Mouse (Mus musculus) hindbrain, embryonic 14.5 days (tissue): ENCODE measurements around the gene Fbl. TPM values are rescaled to one million over a fixed set of nuclear protein-coding genes. Genes with fewer than 3 reads are reported as not detected.

Experiments used
- polyA plus RNA-seq: library from polyadenylated mRNA; unstranded; fragments of >200 nt; fragmentation: Nextera tagmentation; extraction: Ambion mirVana; gene quantifications from 2 replicates; pipeline ENCODE4 v1.2.1, GENCODE M21; 2014

The Fbl gene
- polyA plus RNA-seq, 1 experiment from 2014 or later: 28.2 TPM

Other genes with a start within 250 kb of the Fbl start
- 14.8 and 17.0 TPM in 2 replicates for gene Zfp974, start 240.2 kb upstream of the Fbl start, polyA plus RNA-seq
- gene Zfp780b, start 190.5 kb upstream of the Fbl start, polyA plus RNA-seq: 23.8 and 26.1 TPM in 2 replicates
- 7.0 and 7.1 TPM in 2 replicates for gene Zfp850, start 155.6 kb upstream of the Fbl start, polyA plus RNA-seq
- gene Psmc4, start 119.6 kb upstream of the Fbl start, polyA plus RNA-seq: 279 and 282 TPM in 2 replicates
- 0.69 and 0.80 TPM in 2 replicates for gene Fcgbp, start 98.5 kb upstream of the Fbl start, polyA plus RNA-seq
- gene 9530053A07Rik, start 40.2 kb upstream of the Fbl start, polyA plus RNA-seq: 0.09 and 0.24 TPM in 2 replicates
- gene Dyrk1b, start 9.8 kb downstream of the Fbl start, polyA plus RNA-seq: 11.6 and 12.6 TPM in 2 replicates
- 8.8 and 11.3 TPM in 2 replicates for gene Eid2, start 98.2 kb downstream of the Fbl start, polyA plus RNA-seq
- 33.8 and 35.2 TPM in 2 replicates for gene Eid2b, start 108.0 kb downstream of the Fbl start, polyA plus RNA-seq
- 0.74 and 0.91 TPM in 2 replicates for gene Selenov, start 121.5 kb downstream of the Fbl start, polyA plus RNA-seq
- 19.1 and 21.0 TPM in 2 replicates for gene Dll3, start 132.5 kb downstream of the Fbl start, polyA plus RNA-seq
- gene Timm50, start 142.4 kb downstream of the Fbl start, polyA plus RNA-seq: 125 and 137 TPM in 2 replicates
- gene Supt5, start 169.0 kb downstream of the Fbl start, polyA plus RNA-seq: 75.2 and 78.3 TPM in 2 replicates
- 521 and 677 TPM in 2 replicates for gene Rps16, start 180.9 kb downstream of the Fbl start, polyA plus RNA-seq
- gene Plekhg2, start 202.9 kb downstream of the Fbl start, polyA plus RNA-seq: 21.5 and 25.5 TPM in 2 replicates
- 3.0 and 3.7 TPM in 2 replicates for gene Zfp36, start 210.5 kb downstream of the Fbl start, polyA plus RNA-seq
- 39.2 and 44.5 TPM in 2 replicates for gene Med29, start 223.0 kb downstream of the Fbl start, polyA plus RNA-seq
- 73.9 and 74.3 TPM in 2 replicates for gene Paf1, start 223.2 kb downstream of the Fbl start, polyA plus RNA-seq